Mouse (Mus musculus): ENCODE measurements around the gene Cyp2f2.

The Cyp2f2 gene

GRCm38 (mm10) chr7:27156005-27156404 lies 36.3 kb downstream of the Cyp2f2 start:
- DNase-seq: no peak

GRCm38 (mm10) chr7:27158171-27158570 lies 38.5 kb downstream of the Cyp2f2 start:
- no peak for DNase-seq

- no peak for DNase-seq
Observed at GRCm38 (mm10) chr7:27159256-27159655, 39.5 kb downstream of the Cyp2f2 start.

GRCm38 (mm10) chr7:27159882-27160281 lies 40.2 kb downstream of the Cyp2f2 start:
- peak; percentile 91 for DNase-seq

GRCm38 (mm10) chr7:27160921-27161320 lies 41.2 kb downstream of the Cyp2f2 start:
- no peak for DNase-seq

GRCm38 (mm10) chr7:27161744-27162143 lies 42.0 kb downstream of the Cyp2f2 start:
- no peak for DNase-seq

- DNase-seq: no peak
Observed at GRCm38 (mm10) chr7:27162780-27163449, 43.2 kb downstream of the Cyp2f2 start.

GRCm38 (mm10) chr7:27163450-27163805 lies 43.7 kb downstream of the Cyp2f2 start:
- DNase-seq: no peak

GRCm38 (mm10) chr7:27164112-27164947 lies 44.6 kb downstream of the Cyp2f2 start:
- DNase-seq: no peak

- DNase-seq: no peak
Observed at GRCm38 (mm10) chr7:27165007-27165655, 45.4 kb downstream of the Cyp2f2 start.

- DNase-seq: peak; percentile 35
Observed at GRCm38 (mm10) chr7:27165696-27166095, 46.0 kb downstream of the Cyp2f2 start.

GRCm38 (mm10) chr7:27166229-27166613 lies 46.5 kb downstream of the Cyp2f2 start:
- peak; percentile 89 for DNase-seq

GRCm38 (mm10) chr7:27166614-27167474 lies 47.1 kb downstream of the Cyp2f2 start, which contains the start of gene Egln2:
Gene Egln2, minus strand, starts transcription at chr7:27166802.
- peak; percentile 95 for DNase-seq

GRCm38 (mm10) chr7:27167475-27168094 lies 47.9 kb downstream of the Cyp2f2 start:
- DNase-seq: no peak

GRCm38 (mm10) chr7:27168371-27168770 lies 48.7 kb downstream of the Cyp2f2 start:
- DNase-seq: no peak

- DNase-seq: no peak
Observed at GRCm38 (mm10) chr7:27170981-27171380, 51.3 kb downstream of the Cyp2f2 start.

GRCm38 (mm10) chr7:27174496-27174895 lies 54.8 kb downstream of the Cyp2f2 start:
- DNase-seq: no peak

- DNase-seq: no peak
Observed at GRCm38 (mm10) chr7:27174896-27175295, 55.2 kb downstream of the Cyp2f2 start.

GRCm38 (mm10) chr7:27177942-27178323 lies 58.2 kb downstream of the Cyp2f2 start:
- no peak for DNase-seq

- peak; percentile 100 for DNase-seq
Observed at GRCm38 (mm10) chr7:27178324-27179216, 58.9 kb downstream of the Cyp2f2 start, which contains the start of gene Rab4b. Gene Rab4b, minus strand, starts transcription at chr7:27178896.

Measured in thymus, postnatal 25 days (tissue).